Mouse (Mus musculus) G1E (cell line): ENCODE measurements at regions not wholly inside any gene's neighbourhood (a gene's known extent, or its start where the extent isn't known, plus 50 kb on each side); places are given as distances from the start of the nearest gene placed in this dataset.

Source experiments
- CTCF ChIP-seq: IDR thresholded peaks from 2 replicates; pipeline ENCODE4 v1.5.1; 2012; ENCODE audit warnings: low read depth, low read length, inconsistent platforms, mixed read lengths
- GATA1 ChIP-seq: IDR thresholded peaks from 2 replicates; pipeline ENCODE4 v1.6.1; 2012; ENCODE audit warnings: borderline replicate concordance, low read length, inconsistent platforms, mixed read lengths
- GATA2 ChIP-seq: IDR thresholded peaks from 2 replicates; pipeline ENCODE4 v1.6.1; 2012; ENCODE audit warnings: low read depth, low read length, inconsistent platforms, borderline replicate concordance
- TAL1 ChIP-seq: conservative IDR thresholded peaks from 2 replicates; pipeline ENCODE4 v1.6.1; 2012; ENCODE audit warnings: low read depth, low read length, inconsistent platforms, mixed read lengths

- TF ChIP-seq CTCF: no peak
- no peak for TF ChIP-seq GATA2
- TF ChIP-seq GATA1: no peak
- TF ChIP-seq TAL1: no peak
Observed at GRCm38 (mm10) chr1:75931852-75932251, 385.8 kb downstream of the Slc4a3 start.
